Mouse (Mus musculus): Measurements from ENCODE around the gene Atp8b3.

- TF ChIP-seq GATA1 (IDR thresholded peaks at IDR 0.05; ENCODE audit: low read length): no peak
- no peak for TF ChIP-seq TAL1 (IDR thresholded peaks at IDR 0.05; ENCODE audit: low read length)
These were observed 6.1 kb downstream of the Atp8b3 start for GRCm38 (mm10) chr10:80532783-80533182.

All from erythroblast, embryonic 14.5 days (primary cell).